Mouse (Mus musculus): ENCODE results near the gene Sp8.

The Sp8 gene

GRCm38 (mm10) chr12:118848496-118849202, 2.5 kb downstream of the Sp8 start:
- DNase-seq (ENCODE audit: extremely low spot score), result peak; percentile 68

- DNase-seq (ENCODE audit: extremely low spot score), result peak; percentile 66
These were observed 3.2 kb downstream of the Sp8 start for GRCm38 (mm10) chr12:118849203-118849861.

GRCm38 (mm10) chr12:118849996-118850395, 3.9 kb downstream of the Sp8 start:
- peak; percentile 65 for DNase-seq (ENCODE audit: extremely low spot score)

- DNase-seq (ENCODE audit: extremely low spot score), result no peak
These were observed 4.8 kb downstream of the Sp8 start for GRCm38 (mm10) chr12:118850851-118851410.

GRCm38 (mm10) chr12:118853331-118853730, 7.2 kb downstream of the Sp8 start:
- peak; percentile 54 for DNase-seq (ENCODE audit: extremely low spot score)

- no peak for DNase-seq (ENCODE audit: extremely low spot score)
These were observed 8.3 kb downstream of the Sp8 start for GRCm38 (mm10) chr12:118854401-118854800.

GRCm38 (mm10) chr12:118854831-118855453, 8.8 kb downstream of the Sp8 start:
- DNase-seq (ENCODE audit: extremely low spot score), result peak; percentile 91

- peak; percentile 53 for DNase-seq (ENCODE audit: extremely low spot score)
These were observed 10.0 kb downstream of the Sp8 start for GRCm38 (mm10) chr12:118856151-118856550.

- DNase-seq (ENCODE audit: extremely low spot score), result no peak
These were observed 26.5 kb downstream of the Sp8 start for GRCm38 (mm10) chr12:118872673-118873072.

GRCm38 (mm10) chr12:118882790-118883189, 36.7 kb downstream of the Sp8 start:
- DNase-seq (ENCODE audit: extremely low spot score), result no peak

- DNase-seq (ENCODE audit: extremely low spot score), result no peak
These were observed 41.8 kb downstream of the Sp8 start for GRCm38 (mm10) chr12:118887964-118888363.

Data from embryo, embryonic 9.5 days (tissue).